Comparison of ENCODE assay signal across 30 mouse cellular contexts in the genomic region with DNA sequence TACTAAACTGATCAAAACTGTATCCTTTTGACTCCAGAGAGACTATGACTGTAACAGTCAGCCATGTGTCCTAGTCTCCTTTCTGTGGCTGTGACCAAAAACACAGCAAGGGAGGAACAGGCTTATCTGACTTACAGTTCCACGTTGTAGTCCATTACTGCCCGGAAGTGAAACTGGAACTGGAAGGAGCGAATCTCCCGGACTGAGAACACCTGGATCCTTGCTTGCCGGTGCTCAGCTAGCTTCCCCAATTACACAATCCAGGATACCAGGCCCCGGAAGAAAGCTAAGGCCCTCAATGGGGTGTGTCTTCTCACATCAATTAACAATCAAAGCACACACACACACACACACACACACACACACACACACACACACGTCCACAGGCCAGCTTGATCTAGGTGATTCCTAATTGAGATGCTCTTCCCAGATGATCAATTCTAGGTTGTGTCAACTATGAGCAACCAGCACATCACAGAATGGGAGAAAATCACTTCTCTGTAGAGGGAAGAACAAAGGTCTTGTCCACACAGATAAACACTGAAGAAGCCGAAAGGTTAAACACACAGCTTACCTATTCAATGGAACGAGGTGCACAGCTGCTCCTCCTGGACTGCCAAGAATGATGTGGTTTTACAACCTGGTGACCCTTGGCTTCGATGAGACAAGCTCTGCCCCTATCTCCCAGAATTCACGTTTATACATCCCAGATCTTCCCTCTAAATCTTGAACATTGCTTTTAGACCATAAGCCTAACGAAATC. TPM values are rescaled to one million over a fixed set of nuclear protein-coding genes. Genes with fewer than 3 reads are reported as not detected.
DNase-seq lines count a peak whose midpoint lies in the region; ATAC-seq and TF ChIP-seq lines count a peak whose summit lies in the region.
"Had no signal": no experiment of that assay in that cellular context is flagged by ENCODE, and none has a peak within 500 bp of the region (broad histone marks: within the 10 kb centered on the region; RNA-seq: fewer than 3 reads in every experiment).

No protein-coding gene starts in this region.

- no peaks in the 10 kb centered on the region for H3K27me3 ChIP-seq in liver, adult 2 months (ENCODE audit: control insufficient read depth, insufficient read depth, low read length)
- no peaks in the 10 kb centered on the region for H3K27me3 ChIP-seq in ES-Bruce4 (ENCODE audit: control insufficient read depth, insufficient read depth, low read length, poor library complexity, severe bottlenecking)
- H3K27me3 ChIP-seq in kidney, adult 2 months (replicated peaks; ENCODE audit: control insufficient read depth, insufficient read depth, low read length): no peaks in the 10 kb centered on the region
- H3K27me3 ChIP-seq: embryonic facial prominence, embryonic 13.5 days; forebrain, embryonic 13.5 days; heart, embryonic 12.5 days; liver, embryonic 12.5 days; neural tube, embryonic 12.5 days had no signal

- H3K79me2 ChIP-seq in liver, adult 2 months (ENCODE audit: control insufficient read depth, insufficient read depth, low read length): no peaks in the 10 kb centered on the region

- peak; percentile 17 for DNase-seq in liver, adult 2 months (ENCODE audit: extremely low read depth, low read depth, low spot score)
- no peak for DNase-seq in liver
- peak; percentile 58 for DNase-seq in yolk sac, embryonic 10.5 days (ENCODE audit: low spot score)
- DNase-seq in kidney, adult 2 months: no peak
- DNase-seq in right cerebral cortex, postnatal 4 days: no peak
- DNase-seq: adrenal gland, adult 2 months; cerebellum, adult 18-20 months; cerebellum, postnatal 14 days; embryo, embryonic 11 days; gastrocnemius, postnatal 10 days; heart, adult 18-20 months; heart, postnatal 10 days; kidney, adult 8-10 months; kidney, postnatal 10 days; lung, adult 2 months; lung, postnatal 14 days; midbrain, embryonic 14.5 days; right cerebral cortex, postnatal 14 days; thymus, postnatal 25 days had no signal

- H3K27ac ChIP-seq in liver, adult 2 months (replicated peaks; ENCODE audit: insufficient read depth, low read depth, low read length): no peak overlapping the region
- H3K27ac ChIP-seq in ES-Bruce4 (ENCODE audit: insufficient read depth, low read length): peak overlapping the region; percentile 48; the same call in 1 of the 2 replicates
- H3K27ac ChIP-seq in kidney, adult 2 months (ENCODE audit: insufficient read depth, low read depth, low read length): no peak overlapping the region
- H3K27ac ChIP-seq: embryonic facial prominence, embryonic 13.5 days; forebrain, embryonic 13.5 days; limb, embryonic 10.5 days; liver, embryonic 12.5 days; neural tube, embryonic 12.5 days had no signal

- TF ChIP-seq CTCF in liver, adult 2 months (IDR thresholded peaks at IDR 0.05; ENCODE audit: low read depth, low read length): no peak
- TF ChIP-seq CTCF in ES-Bruce4 (IDR thresholded peaks at IDR 0.05; ENCODE audit: low read depth, low read length): no peak
- no peak for TF ChIP-seq CTCF in kidney, adult 2 months (conservative IDR thresholded peaks at IDR 0.05; ENCODE audit: insufficient read depth, insufficient read length, low read depth, low read length)

- ATAC-seq in granulocyte monocyte progenitor cell, adult 5-6 weeks (replicated peaks; ENCODE audit: poor library complexity, severe bottlenecking): peak; percentile 56
- ATAC-seq: CD4-positive, CD25-positive, alpha-beta regulatory T cell, adult 4 months; forebrain, embryonic 13.5 days; liver, embryonic 12.5 days had no signal

- no peak for TF ChIP-seq POLR2A in liver, adult 2 months (IDR thresholded peaks at IDR 0.05; ENCODE audit: extremely low read depth, insufficient read depth, low read length)
- TF ChIP-seq POLR2A in ES-Bruce4 (IDR thresholded peaks at IDR 0.05; ENCODE audit: insufficient read depth, low read length): no peak
- TF ChIP-seq POLR2A in kidney, adult 2 months (IDR thresholded peaks at IDR 0.05; ENCODE audit: low read depth, low read length): no peak

- no peaks in the 10 kb centered on the region for H3K36me3 ChIP-seq in liver, adult 2 months (ENCODE audit: control insufficient read depth, insufficient read depth, low read length)
- no peaks in the 10 kb centered on the region for H3K36me3 ChIP-seq in ES-Bruce4 (ENCODE audit: control insufficient read depth, insufficient read depth, low read length, poor library complexity, severe bottlenecking)
- H3K36me3 ChIP-seq in kidney, adult 2 months (ENCODE audit: control insufficient read depth, insufficient read depth, low read length): no peaks in the 10 kb centered on the region
- H3K36me3 ChIP-seq: embryonic facial prominence, embryonic 13.5 days; heart, embryonic 12.5 days; limb, embryonic 10.5 days; liver, embryonic 12.5 days; neural tube, embryonic 12.5 days had no signal

- WGBS in liver, adult 2 months: 23% methylated on average over 12 of the region's 12 CpGs
- WGBS in kidney, adult 2 months: 52% methylated on average over 12 of the region's 12 CpGs

- no peak overlapping the region for H3K4me3 ChIP-seq in liver, adult 2 months (ENCODE audit: insufficient read depth, low read depth, low read length)
- H3K4me3 ChIP-seq in ES-Bruce4 (ENCODE audit: low read depth, low read length): peak overlapping the region; percentile 44
- no peak overlapping the region for H3K4me3 ChIP-seq in kidney, adult 2 months (ENCODE audit: insufficient read depth, low read depth, low read length)
- H3K4me3 ChIP-seq: embryonic facial prominence, embryonic 13.5 days; erythroblast, embryonic 14.5 days; forebrain, embryonic 13.5 days; heart, embryonic 12.5 days; limb, embryonic 10.5 days; liver, embryonic 12.5 days; neural tube, embryonic 12.5 days had no signal

- H3K9ac ChIP-seq in liver, adult 2 months (ENCODE audit: low read depth, low read length): no peak overlapping the region
- 0 out of 2 replicates have a peak overlapping the region, but pooled peaks have one; percentile 15 for H3K9ac ChIP-seq in ES-Bruce4 (ENCODE audit: low read depth, poor library complexity, severe bottlenecking)
- H3K9ac ChIP-seq: embryonic facial prominence, embryonic 13.5 days; forebrain, embryonic 13.5 days; heart, embryonic 12.5 days; liver, embryonic 12.5 days; neural tube, embryonic 12.5 days had no signal

- TF ChIP-seq EP300 in ES-Bruce4 (IDR thresholded peaks at IDR 0.05; ENCODE audit: insufficient read depth, low read depth, low read length): no peak

- H3K4me1 ChIP-seq in liver, adult 2 months (ENCODE audit: control insufficient read depth, insufficient read depth, low read length): peaks cover 3% of the 10 kb centered on the region; the same call in 1 of the 2 replicates
- H3K4me1 ChIP-seq in ES-Bruce4 (ENCODE audit: control insufficient read depth, insufficient read depth, low read length): peaks cover 1% of the 10 kb centered on the region
- no peaks in the 10 kb centered on the region for H3K4me1 ChIP-seq in kidney, adult 2 months (ENCODE audit: control insufficient read depth, insufficient read depth, low read length)
- H3K4me1 ChIP-seq: embryonic facial prominence, embryonic 13.5 days; forebrain, embryonic 13.5 days; heart, embryonic 12.5 days; limb, embryonic 10.5 days; liver, embryonic 12.5 days; neural tube, embryonic 12.5 days had no signal

- H3K9me3 ChIP-seq in ES-Bruce4 (replicated peaks; ENCODE audit: control insufficient read depth, insufficient read depth, low read length, poor library complexity, severe bottlenecking): no peaks in the 10 kb centered on the region
- H3K9me3 ChIP-seq: embryonic facial prominence, embryonic 13.5 days; forebrain, embryonic 13.5 days; heart, embryonic 12.5 days; limb, embryonic 10.5 days; liver, embryonic 12.5 days; neural tube, embryonic 12.5 days had no signal

RNA-seq across cellular contexts. Expression of gene Tdrd12, which starts 1.6 kb away (rescaled TPM):
- total RNA-seq in liver, adult 2 months (2014; rRNA removed): under 0.01 TPM in 1 of 2 replicates, not detected in the other
- not detected in 2 replicates for polyA plus RNA-seq in liver, adult 2 months (2012; rRNA removed)
- 74.9 and 75.1 TPM in 2 replicates for polyA plus RNA-seq in ES-Bruce4 (2011; ENCODE audit: insufficient read depth, insufficient read length, low read depth, missing spikeins)
- not detected in 2 replicates for total RNA-seq in granulocyte monocyte progenitor cell, adult 5-6 weeks (2014; fragmentation: Nextera tagmentation)
- total RNA-seq in granulocyte monocyte progenitor cell, adult 5-6 weeks (2017): not detected in 2 replicates
- 0.25 and 0.33 TPM in 2 replicates for polyA plus RNA-seq in kidney, adult 2 months (2012; rRNA removed)
- polyA plus RNA-seq: adrenal gland, adult 2 months; CD4-positive, CD25-positive, alpha-beta regulatory T cell, adult 4 months; erythroblast, embryonic 14.5 days; liver, embryonic 12.5 days; spleen, adult 2 months had no signal

RNA-seq across cellular contexts. Expression of gene Nudt19, which starts 20.2 kb away (rescaled TPM):
- total RNA-seq in liver, adult 2 months (2014; rRNA removed): 52.3 and 66.0 TPM in 2 replicates
- 42.7 and 51.1 TPM in 2 replicates for polyA plus RNA-seq in liver, adult 2 months (2012; rRNA removed)
- polyA plus RNA-seq in ES-Bruce4 (2011; ENCODE audit: insufficient read depth, insufficient read length, low read depth, missing spikeins): 43.0 and 46.3 TPM in 2 replicates
- total RNA-seq in granulocyte monocyte progenitor cell, adult 5-6 weeks (2014; fragmentation: Nextera tagmentation): 98.2 and 110 TPM in 2 replicates
- 44.6 and 52.5 TPM in 2 replicates for total RNA-seq in granulocyte monocyte progenitor cell, adult 5-6 weeks (2017)
- 170 and 255 TPM in 2 replicates for polyA plus RNA-seq in kidney, adult 2 months (2012; rRNA removed)

RNA-seq across cellular contexts. Expression of gene Rgs9bp, which starts 49.5 kb away (rescaled TPM):
- under 0.01 TPM in 2 replicates for total RNA-seq in liver, adult 2 months (2014; rRNA removed)
- not detected in 2 replicates for polyA plus RNA-seq in liver, adult 2 months (2012; rRNA removed)
- 4.6 and 4.8 TPM in 2 replicates for polyA plus RNA-seq in ES-Bruce4 (2011; ENCODE audit: insufficient read depth, insufficient read length, low read depth, missing spikeins)
- 0.30 and 1.2 TPM in 2 replicates for total RNA-seq in granulocyte monocyte progenitor cell, adult 5-6 weeks (2014; fragmentation: Nextera tagmentation)
- 0.36 and 0.65 TPM in 2 replicates for total RNA-seq in granulocyte monocyte progenitor cell, adult 5-6 weeks (2017)
- polyA plus RNA-seq in kidney, adult 2 months (2012; rRNA removed): 0.14 and 0.18 TPM in 2 replicates
- polyA plus RNA-seq: CD4-positive, CD25-positive, alpha-beta regulatory T cell, adult 4 months; erythroblast, embryonic 14.5 days had no signal

RNA-seq across cellular contexts. Expression of gene Ankrd27, which starts 50.1 kb away (rescaled TPM):
- 15.5 and 19.7 TPM in 2 replicates for total RNA-seq in liver, adult 2 months (2014; rRNA removed)
- polyA plus RNA-seq in liver, adult 2 months (2012; rRNA removed): 12.9 and 14.6 TPM in 2 replicates
- 64.1 and 74.9 TPM in 2 replicates for polyA plus RNA-seq in ES-Bruce4 (2011; ENCODE audit: insufficient read depth, insufficient read length, low read depth, missing spikeins)
- total RNA-seq in granulocyte monocyte progenitor cell, adult 5-6 weeks (2014; fragmentation: Nextera tagmentation): 40.4 and 66.7 TPM in 2 replicates
- total RNA-seq in granulocyte monocyte progenitor cell, adult 5-6 weeks (2017): 40.0 and 49.7 TPM in 2 replicates
- polyA plus RNA-seq in kidney, adult 2 months (2012; rRNA removed): 18.3 and 19.1 TPM in 2 replicates

Comparison
In these comparisons a context has a peak if more than half of its experiments do, and no peak if none do; other contexts are left out.
1. DNase-seq: peak in liver, adult 2 months (single experiment) and yolk sac, embryonic 10.5 days (single experiment); none in liver (single experiment), kidney, adult 2 months (single experiment) and right cerebral cortex, postnatal 4 days (single experiment).
2. RNA of gene Tdrd12, which starts 1.6 kb away (polyA plus RNA-seq): 74.9 to 75.1 TPM in ES-Bruce4; 0.25 to 0.33 TPM in kidney, adult 2 months and not detected in liver, adult 2 months; every median in the first group is over 10 times any median in the second.